Mouse (Mus musculus) heart, embryonic 14.5 days (tissue): ENCODE measurements around the gene A1bg. TPM values are rescaled to one million over a fixed set of nuclear protein-coding genes. Genes with fewer than 3 reads are reported as not detected.

ENCODE experiments used
- ATAC-seq: fragments of 200-750 bp; cut with Nextera tagmentation; 2 replicates; pipeline ENCODE4 v1.8.0; 2017; ENCODE audit warnings: low read depth, moderate TSS enrichment; ENCODE audit not compliant: insufficient number of reproducible peaks, insufficient read depth, low FRiP score
- H3K27ac ChIP-seq, 2 experiments: fragments of 200-500 bp in 1 of 2; fragments of 300-500 bp in 1 of 2; sonication (generic) in 1 of 2; replicated peaks in 1 of 2; 2 replicates each; pipeline ENCODE4 v1.5.1; 2012 to 2014; ENCODE audit warnings: low read depth in 2 of 2, low read length in 2 of 2, control low read depth in 1 of 2, mild to moderate bottlenecking in 1 of 2, mixed read lengths in 1 of 2; ENCODE audit not compliant: control insufficient read depth in 1 of 2, insufficient read depth in 1 of 2
- H3K27me3 ChIP-seq: fragments of 300-500 bp; sonication (generic); 2 replicates; pipeline ENCODE4 v1.6.1; 2014; ENCODE audit warnings: mild to moderate bottlenecking, low read length, control low read depth; ENCODE audit not compliant: control insufficient read depth, insufficient read depth
- H3K36me3 ChIP-seq: fragments of 300-500 bp; sonication (generic); 2 replicates; pipeline ENCODE4 v1.6.1; 2014; ENCODE audit warnings: mild to moderate bottlenecking, control low read depth, low read length, mixed read lengths; ENCODE audit not compliant: control insufficient read depth, insufficient read depth
- H3K4me1 ChIP-seq, 2 experiments: fragments of 200-500 bp in 1 of 2; fragments of 300-500 bp in 1 of 2; sonication (generic) in 1 of 2; 2 replicates each; pipeline ENCODE4 v1.6.1; 2012 to 2014; ENCODE audit warnings: low read length in 2 of 2, control low read depth in 1 of 2, mixed read lengths in 1 of 2; ENCODE audit not compliant: control insufficient read depth in 2 of 2, insufficient read depth in 2 of 2
- H3K4me2 ChIP-seq: fragments of 300-500 bp; sonication (generic); 2 replicates; pipeline ENCODE4 v1.6.1; 2014; ENCODE audit warnings: mild to moderate bottlenecking, low read length
- H3K4me3 ChIP-seq, 2 experiments: fragments of 200-500 bp in 1 of 2; fragments of 300-500 bp in 1 of 2; sonication (generic) in 1 of 2; 2 replicates each; pipeline ENCODE4 v1.5.1; 2012 to 2014; ENCODE audit warnings: low read length in 2 of 2, mild to moderate bottlenecking in 2 of 2, control low read depth in 1 of 2, low read depth in 1 of 2, moderate library complexity in 1 of 2; ENCODE audit not compliant: control insufficient read depth in 1 of 2, insufficient read depth in 1 of 2
- H3K9ac ChIP-seq: fragments of 300-500 bp; sonication (generic); 2 replicates; pipeline ENCODE4 v1.6.1; 2014; ENCODE audit warnings: mild to moderate bottlenecking, low read length
- H3K9me3 ChIP-seq: fragments of 300-500 bp; sonication (generic); 2 replicates; pipeline ENCODE4 v1.6.1; 2016; ENCODE audit warnings: low read length, control low read depth; ENCODE audit not compliant: control insufficient read depth
- WGBS: fragments of 180-500 bp; shearing (Covaris S2); extraction: QIAGEN DNeasy Blood & Tissue Kit; methylation state at CpG from one replicate; pipeline ENCODE4 v1.1.7; 2014; 5-methylcytosine and 5-hydroxymethylcytosine counted together
- polyA plus RNA-seq: library from polyadenylated mRNA; unstranded; fragments of >200 nt; fragmentation: Nextera tagmentation; extraction: Ambion mirVana; gene quantifications from 2 replicates; pipeline ENCODE4 v1.2.1, GENCODE M21; 2014

Gene A1bg
- not detected in 2 replicates for polyA plus RNA-seq

- no peak within 1 kb of the TSS for H3K4me2 ChIP-seq
- H3K27me3 ChIP-seq: no peaks in the 10 kb centered on the region
- no peaks in the 10 kb centered on the region for H3K4me1 ChIP-seq
- H3K4me3 ChIP-seq: no peak within 1 kb of the TSS
- H3K9me3 ChIP-seq: no peaks in the 10 kb centered on the region
- no peak within 1 kb of the TSS for H3K27ac ChIP-seq
- ATAC-seq: no peak
- H3K9ac ChIP-seq: no peak within 1 kb of the TSS
- H3K36me3 ChIP-seq: no peaks in the 10 kb centered on the region
These were observed at the start of gene A1bg for GRCm38 (mm10) chr15:60922912-60923311. Gene A1bg (minus strand): TSS chr15:60923012.

GRCm38 (mm10) chr15:60968549-60968861 lies 45.7 kb upstream of the A1bg start:
- Histone ChIP-seq H3K4me2 (no peak overlapping the region), H3K27me3 (no peaks in the 10 kb centered on the region), H3K27ac (no peak overlapping the region), H3K4me3 (no peak overlapping the region), H3K9me3 (no peaks in the 10 kb centered on the region), H3K36me3 (no peaks in the 10 kb centered on the region), H3K9ac (no peak overlapping the region), H3K4me1 (no peaks in the 10 kb centered on the region)
- no peak for ATAC-seq
- 50% methylated on average over 1 of the region's 1 CpGs for WGBS

GRCm38 (mm10) chr15:60967841-60968548 lies 45.2 kb upstream of the A1bg start:
- H3K27me3 ChIP-seq: no peaks in the 10 kb centered on the region
- no peak overlapping the region for H3K4me2 ChIP-seq
- H3K27ac ChIP-seq: no peak overlapping the region
- WGBS: 79% methylated on average over 9 of the region's 9 CpGs
- no peaks in the 10 kb centered on the region for H3K9me3 ChIP-seq
- no peak overlapping the region for H3K9ac ChIP-seq
- H3K4me3 ChIP-seq: no peak overlapping the region
- no peaks in the 10 kb centered on the region for H3K4me1 ChIP-seq
- no peaks in the 10 kb centered on the region for H3K36me3 ChIP-seq
- ATAC-seq: no peak

GRCm38 (mm10) chr15:60925686-60926085 lies 2.9 kb upstream of the A1bg start:
- no peaks in the 10 kb centered on the region for H3K9me3 ChIP-seq
- no peak overlapping the region for H3K4me2 ChIP-seq
- no peaks in the 10 kb centered on the region for H3K27me3 ChIP-seq
- no peak overlapping the region for H3K27ac ChIP-seq
- 14% methylated on average over 4 of the region's 4 CpGs for WGBS
- no peak overlapping the region for H3K4me3 ChIP-seq
- no peak overlapping the region for H3K9ac ChIP-seq
- ATAC-seq: no peak; the same call in 1 of the 2 replicates
- no peaks in the 10 kb centered on the region for H3K36me3 ChIP-seq
- H3K4me1 ChIP-seq: no peaks in the 10 kb centered on the region

- no peak for ATAC-seq
- no peaks in the 10 kb centered on the region for H3K36me3 ChIP-seq
- no peaks in the 10 kb centered on the region for H3K4me1 ChIP-seq
- no peak overlapping the region for H3K27ac ChIP-seq
- no peak overlapping the region for H3K4me3 ChIP-seq
- no peak overlapping the region for H3K9ac ChIP-seq
- no peaks in the 10 kb centered on the region for H3K9me3 ChIP-seq
- WGBS: 60% methylated on average over 6 of the region's 6 CpGs
- H3K4me2 ChIP-seq: no peak overlapping the region
- H3K27me3 ChIP-seq: no peaks in the 10 kb centered on the region
These were observed 18.8 kb downstream of the A1bg start for GRCm38 (mm10) chr15:60903763-60904697.

- Histone ChIP-seq H3K4me3 (no peak overlapping the region), H3K27ac (no peak overlapping the region), H3K9ac (no peak overlapping the region), H3K27me3 (no peaks in the 10 kb centered on the region), H3K4me2 (no peak overlapping the region), H3K36me3 (no peaks in the 10 kb centered on the region), H3K9me3 (no peaks in the 10 kb centered on the region), H3K4me1 (no peaks in the 10 kb centered on the region)
- 64% methylated on average over 6 of the region's 6 CpGs for WGBS
- no peak for ATAC-seq
These were observed 24.4 kb downstream of the A1bg start for GRCm38 (mm10) chr15:60898187-60898965.

- H3K36me3 ChIP-seq: no peaks in the 10 kb centered on the region
- H3K4me2 ChIP-seq: no peak overlapping the region
- H3K27ac ChIP-seq: no peak overlapping the region
- H3K4me1 ChIP-seq: peaks cover 2 to 13% of the 10 kb centered on the region in 2 experiments; a peak in 3 of 4 replicates
- no peak overlapping the region for H3K4me3 ChIP-seq
- no peak overlapping the region for H3K9ac ChIP-seq
- no peak for ATAC-seq
- 78% methylated on average over 2 of the region's 2 CpGs for WGBS
- no peaks in the 10 kb centered on the region for H3K9me3 ChIP-seq
- no peaks in the 10 kb centered on the region for H3K27me3 ChIP-seq
These were observed 26.8 kb downstream of the A1bg start for GRCm38 (mm10) chr15:60896040-60896439.
